Mouse (Mus musculus) adrenal gland, adult 8-10 months (tissue): ENCODE data around the gene Sptlc3. TPM values are rescaled to one million over a fixed set of nuclear protein-coding genes. Genes with fewer than 3 reads are reported as not detected.

Experiments used
- DNase-seq: peaks from one replicate; pipeline ENCODE4 v3.0.0; 2022
- total RNA-seq, 4 experiments: library from RNA; stranded (reverse); gene quantifications; 2 replicates each; pipeline ENCODE4 v1.2.4; 2022

Sptlc3 gene
- total RNA-seq: not detected

GRCm38 (mm10) chr2:139493836-139494235, at the start of gene Sptlc3:
Gene Sptlc3, plus strand, starts transcription at chr2:139493913.
- no peak for DNase-seq

GRCm38 (mm10) chr2:139467726-139468125, 26.0 kb upstream of the Sptlc3 start:
- DNase-seq: no peak

GRCm38 (mm10) chr2:139488708-139489107, 5.0 kb upstream of the Sptlc3 start:
- no peak for DNase-seq

DNA sequence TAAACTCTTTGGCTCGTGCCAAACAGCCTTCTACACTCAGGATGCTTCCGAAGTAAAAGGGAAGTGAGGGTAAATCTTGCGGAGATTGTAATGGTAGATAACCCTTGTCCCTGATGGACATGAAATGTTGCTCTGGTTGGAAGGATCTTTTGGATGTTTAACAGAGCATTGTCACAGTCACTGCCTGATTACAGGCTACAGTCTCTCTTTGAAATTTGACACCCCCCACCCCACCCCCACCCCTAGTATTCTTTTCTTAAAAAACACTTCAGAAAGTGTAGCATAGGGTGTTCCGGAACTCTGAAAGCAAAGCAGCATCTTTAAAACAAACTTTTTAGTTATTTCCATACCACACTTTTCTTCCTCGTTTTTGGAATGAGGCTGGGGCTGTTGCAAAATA, 916 bp downstream of the Sptlc3 start:
- DNase-seq: no peak

DNA sequence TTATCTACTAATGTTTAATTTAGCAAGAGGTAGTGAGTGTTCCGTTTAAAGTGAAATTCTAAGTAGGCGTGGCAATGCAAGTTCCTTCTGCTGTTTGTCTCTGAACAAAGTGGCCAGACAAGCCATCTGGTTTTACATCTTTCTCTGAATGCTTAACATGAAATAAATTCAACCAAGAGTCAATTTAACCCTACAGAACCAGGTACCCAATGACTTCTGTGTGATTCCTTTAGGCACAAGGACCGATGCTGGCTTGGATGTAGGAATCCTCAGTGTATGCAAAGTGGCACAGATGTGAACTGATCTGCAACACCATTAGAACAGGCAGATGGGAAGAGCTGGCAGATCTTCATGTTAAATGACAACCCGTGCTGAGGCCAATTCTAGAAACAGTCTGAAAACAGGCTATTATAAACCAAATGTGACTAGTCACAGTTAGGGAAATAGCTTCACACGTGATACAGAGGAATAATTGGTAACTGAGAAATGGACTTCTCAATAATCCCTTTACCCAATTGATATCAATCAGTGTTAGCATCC, 68.3 kb downstream of the Sptlc3 start:
- DNase-seq: no peak

DNA sequence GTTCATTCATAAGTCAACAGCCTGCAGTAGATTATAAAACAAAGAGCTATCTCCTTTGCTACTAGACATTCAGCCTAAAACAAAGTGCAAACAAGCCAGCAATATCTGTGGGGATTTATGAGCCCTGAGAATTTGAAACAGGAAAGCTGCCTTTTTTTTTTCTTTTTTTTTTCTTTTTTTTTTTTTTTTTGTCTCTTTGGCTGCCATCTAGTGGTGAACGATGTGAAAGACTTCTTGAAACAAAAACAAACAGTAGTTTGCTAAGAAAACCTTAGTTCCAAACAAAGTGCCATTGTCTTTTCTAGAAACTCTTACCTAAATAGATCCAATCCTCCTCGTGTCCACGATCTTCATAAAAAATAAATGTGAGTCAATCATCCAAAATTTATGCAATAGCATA, 85.6 kb downstream of the Sptlc3 start:
- DNase-seq: no peak

DNA sequence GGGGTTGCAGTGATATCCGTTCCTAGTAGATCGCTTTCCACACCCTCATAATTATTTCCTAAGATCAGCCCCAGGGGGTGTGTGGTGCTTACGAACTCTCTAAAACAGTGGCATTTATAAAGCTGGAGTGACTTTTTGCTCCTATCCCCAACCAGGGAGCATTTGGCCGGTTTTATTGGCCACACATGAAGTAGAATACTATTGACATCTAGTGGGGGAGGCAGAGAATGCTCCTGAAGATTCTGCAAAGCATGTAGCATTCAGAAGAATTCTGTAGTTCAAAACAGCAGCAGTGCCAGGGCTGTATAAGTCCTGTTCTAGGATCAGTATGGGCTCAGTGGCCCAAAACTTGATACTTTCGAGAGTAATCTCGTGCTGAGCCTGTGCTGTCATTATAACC, 89.1 kb downstream of the Sptlc3 start:
- DNase-seq: no peak

GRCm38 (mm10) chr2:139587660-139588200, 94.0 kb downstream of the Sptlc3 start:
- no peak for DNase-seq

DNA sequence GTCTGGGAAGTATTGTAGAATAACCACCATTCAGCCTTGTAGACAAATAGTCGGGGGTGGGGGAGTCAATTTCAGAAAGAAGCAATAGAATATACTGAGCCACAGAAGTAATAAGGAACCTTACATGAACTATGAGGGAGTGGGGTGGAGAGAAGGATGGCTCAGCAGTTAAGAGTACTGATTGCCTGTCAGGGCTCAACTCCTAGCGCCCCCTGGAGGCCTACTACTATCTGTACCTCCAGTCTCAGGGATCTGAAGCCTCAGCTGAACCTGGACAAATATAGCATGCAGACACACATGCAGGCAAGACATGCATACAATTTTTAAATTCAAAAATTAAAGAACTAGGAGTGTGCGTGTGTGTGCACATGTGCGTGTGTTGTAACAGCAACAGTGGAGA, 96.2 kb downstream of the Sptlc3 start:
- no peak for DNase-seq

GRCm38 (mm10) chr2:139590888-139591698, 97.4 kb downstream of the Sptlc3 start:
- DNase-seq: no peak

- DNase-seq: no peak
Observed at GRCm38 (mm10) chr2:139592109-139592508, 98.4 kb downstream of the Sptlc3 start.

DNA sequence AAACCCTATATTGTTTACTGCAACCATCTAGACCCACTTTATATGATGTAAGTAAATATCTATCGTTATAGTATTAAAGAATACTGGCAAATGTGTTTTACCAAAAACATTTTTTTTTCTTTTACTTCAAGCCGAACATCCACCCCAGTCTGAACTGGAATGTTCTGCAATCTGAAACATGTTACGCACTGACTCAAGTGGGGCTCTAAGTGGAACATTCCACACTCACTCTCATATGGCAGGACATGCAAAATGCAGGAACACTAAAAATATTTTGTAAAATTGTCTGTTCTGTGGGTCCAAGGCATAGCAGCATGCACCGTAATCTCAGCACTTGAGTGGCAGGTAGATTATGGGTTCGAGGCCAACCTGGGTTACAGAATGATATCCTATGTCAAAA, 103.5 kb downstream of the Sptlc3 start:
- no peak for DNase-seq

DNA sequence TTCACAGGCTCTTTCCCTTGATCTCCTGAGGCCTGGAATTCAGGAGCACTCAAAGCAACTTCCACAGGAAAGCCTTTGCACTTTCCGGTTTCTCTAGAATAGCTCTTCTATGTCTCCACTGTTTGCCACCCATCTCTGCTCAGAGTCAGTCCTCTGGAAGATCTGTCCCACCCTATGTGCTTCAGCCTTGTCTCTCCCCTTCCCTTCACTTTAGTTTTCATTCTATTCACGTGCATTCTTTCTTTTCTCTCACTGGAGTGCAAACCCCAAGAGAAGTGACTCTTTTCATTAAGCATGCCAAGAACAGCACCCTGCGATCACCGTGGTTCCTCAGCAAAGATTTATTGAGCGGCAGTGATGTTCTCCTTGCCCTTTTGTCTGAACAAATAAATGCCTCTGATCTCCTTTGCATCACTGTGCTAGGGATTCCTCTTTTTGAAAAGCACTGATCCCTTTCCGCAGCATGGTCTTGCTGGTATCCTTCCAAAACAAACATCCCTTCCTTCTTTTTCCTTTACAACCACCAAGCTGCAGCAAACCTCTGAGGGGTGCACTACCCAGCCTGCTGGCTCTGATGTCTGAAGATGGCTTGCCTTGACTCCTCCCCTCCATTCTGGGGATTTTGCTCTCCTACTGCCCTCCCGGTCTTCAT, 108.0 kb downstream of the Sptlc3 start:
- DNase-seq: peak; percentile 26

GRCm38 (mm10) chr2:139608167-139608566, 114.5 kb downstream of the Sptlc3 start:
- DNase-seq: no peak

- no peak for DNase-seq
Observed at GRCm38 (mm10) chr2:139608810-139609209, 115.1 kb downstream of the Sptlc3 start.

- no peak for DNase-seq
Observed at GRCm38 (mm10) chr2:139609231-139609630, 115.5 kb downstream of the Sptlc3 start.

DNA sequence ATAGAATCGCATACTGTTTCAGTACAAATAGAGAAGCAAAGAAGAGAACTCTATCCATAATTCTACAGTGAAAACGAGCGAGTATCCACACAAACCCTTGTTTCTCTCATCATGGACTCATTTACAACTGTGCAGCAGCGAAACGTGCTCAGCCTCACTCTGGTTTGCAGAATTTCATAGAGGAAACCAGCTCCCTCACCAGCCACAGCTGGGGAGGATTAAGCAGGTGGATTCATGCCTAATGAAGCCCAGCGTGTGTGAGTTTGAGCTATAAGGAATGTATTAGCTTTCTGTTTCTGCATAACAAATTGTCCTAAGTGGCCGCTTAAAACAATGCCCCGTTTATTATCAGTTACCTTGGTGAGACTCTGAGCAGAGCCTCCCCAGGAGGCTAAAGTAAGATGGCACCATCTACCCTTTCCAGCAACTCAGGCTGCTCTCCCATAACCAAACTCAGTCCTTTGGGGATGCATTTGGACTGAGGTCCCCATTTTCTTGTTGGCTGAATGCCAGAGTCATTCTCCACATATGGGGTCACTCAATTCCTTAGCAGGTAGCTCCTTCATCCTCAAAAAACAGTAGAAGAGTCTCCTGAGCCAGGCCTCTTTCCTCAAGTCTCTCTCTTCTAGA, 116.1 kb downstream of the Sptlc3 start:
- no peak for DNase-seq

- DNase-seq: peak; percentile 35
Observed at GRCm38 (mm10) chr2:139612410-139613107, 118.8 kb downstream of the Sptlc3 start.

GRCm38 (mm10) chr2:139626496-139626895, 132.8 kb downstream of the Sptlc3 start:
- DNase-seq: no peak

DNA sequence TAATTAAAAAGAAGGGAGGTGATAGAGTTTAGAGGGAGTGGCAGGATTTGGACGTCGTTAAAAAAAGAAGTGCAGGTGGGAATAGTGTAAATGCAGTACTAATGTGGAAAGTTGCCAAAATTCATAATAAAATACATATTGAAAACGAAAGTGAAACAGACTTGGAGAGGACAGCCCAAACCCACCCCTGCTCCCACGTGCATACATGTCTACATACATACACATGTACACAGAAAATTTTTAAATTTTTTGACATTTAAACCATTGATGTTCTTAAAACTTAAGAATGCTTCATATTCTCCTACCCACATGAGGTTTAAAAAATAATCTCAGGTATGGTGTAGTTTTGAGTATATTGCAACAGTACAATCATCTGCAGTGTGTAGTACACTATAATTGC, 135.0 kb downstream of the Sptlc3 start:
- no peak for DNase-seq

DNA sequence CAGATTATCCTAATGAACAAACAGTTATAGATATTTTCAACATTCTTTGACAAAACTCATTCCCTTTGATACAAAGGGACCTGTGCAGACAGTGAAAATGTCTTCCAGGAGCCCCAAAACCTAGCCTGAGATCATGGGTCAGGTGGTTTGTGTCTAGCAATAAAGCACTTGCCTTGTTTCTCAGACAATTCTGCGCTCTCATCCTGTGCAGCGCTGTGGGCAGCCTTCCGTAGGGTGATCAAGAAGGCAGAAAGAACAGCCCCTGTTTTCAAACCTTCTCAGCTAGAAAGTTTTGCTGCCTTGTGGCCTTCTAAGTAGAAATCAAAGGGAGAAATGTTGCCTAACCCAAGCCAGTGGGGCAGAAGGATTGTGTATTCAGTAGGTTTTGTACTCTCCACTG, 135.9 kb downstream of the Sptlc3 start:
- DNase-seq: no peak

- DNase-seq: no peak
Observed at GRCm38 (mm10) chr2:139634506-139634905, 140.8 kb downstream of the Sptlc3 start.
